Mouse (Mus musculus): ENCODE results near the gene Arpc5l. TPM values are rescaled to one million over a fixed set of nuclear protein-coding genes. Genes with fewer than 3 reads are reported as not detected.

Gene Arpc5l
- total RNA-seq, 2 experiments from 2014 or later: 88.5 to 92.8 TPM

GRCm38 (mm10) chr2:38986580-38986979 lies 18.6 kb upstream of the Arpc5l start:
- Histone ChIP-seq H3K27ac (no peak overlapping the region), H3K4me3 (no peak overlapping the region)
- no peak for TF ChIP-seq CTCF (conservative IDR thresholded peaks at IDR 0.05)
- no peak for DNase-seq (ENCODE audit: low spot score in 2 of 2)

GRCm38 (mm10) chr2:38987371-38987770 lies 17.8 kb upstream of the Arpc5l start:
- DNase-seq (ENCODE audit: low spot score in 2 of 2): no peak
- no peak overlapping the region for H3K4me3 ChIP-seq
- H3K27ac ChIP-seq: no peak overlapping the region
- TF ChIP-seq CTCF (conservative IDR thresholded peaks at IDR 0.05): no peak

GRCm38 (mm10) chr2:38987803-38988510 lies 17.2 kb upstream of the Arpc5l start:
- no peak for TF ChIP-seq CTCF (conservative IDR thresholded peaks at IDR 0.05)
- H3K4me3 ChIP-seq: no peak overlapping the region
- no peak for DNase-seq (ENCODE audit: low spot score in 2 of 2)
- H3K27ac ChIP-seq: no peak overlapping the region

GRCm38 (mm10) chr2:38988929-38989328 lies 16.2 kb upstream of the Arpc5l start:
- Histone ChIP-seq H3K4me3 (no peak overlapping the region), H3K27ac (no peak overlapping the region)
- DNase-seq (ENCODE audit: low spot score in 2 of 2): no peak
- no peak for TF ChIP-seq CTCF (conservative IDR thresholded peaks at IDR 0.05)

GRCm38 (mm10) chr2:38992004-38992403 lies 13.1 kb upstream of the Arpc5l start:
- TF ChIP-seq CTCF (conservative IDR thresholded peaks at IDR 0.05): no peak
- Histone ChIP-seq H3K27ac (no peak overlapping the region), H3K4me3 (no peak overlapping the region)
- DNase-seq (ENCODE audit: low spot score in 2 of 2): no peak

GRCm38 (mm10) chr2:38992452-38992851 lies 12.7 kb upstream of the Arpc5l start:
- DNase-seq (ENCODE audit: low spot score in 2 of 2): no peak
- H3K27ac ChIP-seq: no peak overlapping the region
- TF ChIP-seq CTCF (conservative IDR thresholded peaks at IDR 0.05): no peak
- no peak overlapping the region for H3K4me3 ChIP-seq

GRCm38 (mm10) chr2:38997386-38998374 lies 7.5 kb upstream of the Arpc5l start, which contains the start of gene Wdr38:
TSS of gene Wdr38 (plus strand) at chr2:38997476.
- peak; percentile 99 for TF ChIP-seq CTCF (conservative IDR thresholded peaks at IDR 0.05)
- peak; percentile 85 to 89 for DNase-seq (ENCODE audit: low spot score in 2 of 2)
- peak within 1 kb of the TSS; percentile 67 for H3K4me3 ChIP-seq
- peak within 1 kb of the TSS; percentile 86 for H3K27ac ChIP-seq

GRCm38 (mm10) chr2:38999381-38999780 lies 5.8 kb upstream of the Arpc5l start:
- no peak for TF ChIP-seq CTCF (conservative IDR thresholded peaks at IDR 0.05)
- no peak overlapping the region for H3K27ac ChIP-seq
- no peak for DNase-seq (ENCODE audit: low spot score in 2 of 2)

GRCm38 (mm10) chr2:38999910-39000586 lies 5.1 kb upstream of the Arpc5l start:
- DNase-seq (ENCODE audit: low spot score in 2 of 2): no peak
- H3K27ac ChIP-seq: no peak overlapping the region
- H3K4me3 ChIP-seq: no peak overlapping the region
- no peak for TF ChIP-seq CTCF (conservative IDR thresholded peaks at IDR 0.05)

More at GRCm38 (mm10) chr2:38999381-38999780, 5.8 kb upstream of the Arpc5l start:
- H3K4me3 ChIP-seq: no peak overlapping the region

GRCm38 (mm10) chr2:39000587-39000919 lies 4.6 kb upstream of the Arpc5l start:
- DNase-seq (ENCODE audit: low spot score in 2 of 2): no peak
- TF ChIP-seq CTCF (conservative IDR thresholded peaks at IDR 0.05): no peak
- H3K27ac ChIP-seq: no peak overlapping the region
- H3K4me3 ChIP-seq: no peak overlapping the region

- DNase-seq (ENCODE audit: low spot score in 2 of 2): no peak
- no peak for TF ChIP-seq CTCF (conservative IDR thresholded peaks at IDR 0.05)
- no peak overlapping the region for H3K4me3 ChIP-seq
- H3K27ac ChIP-seq: no peak overlapping the region
Observed at GRCm38 (mm10) chr2:39001866-39002265, 3.3 kb upstream of the Arpc5l start.

GRCm38 (mm10) chr2:39003106-39003505 lies 2.0 kb upstream of the Arpc5l start:
- no peak for DNase-seq (ENCODE audit: low spot score in 2 of 2)
- TF ChIP-seq CTCF (conservative IDR thresholded peaks at IDR 0.05): no peak
- H3K4me3 ChIP-seq: no peak overlapping the region
- no peak overlapping the region for H3K27ac ChIP-seq

GRCm38 (mm10) chr2:39003512-39003911 lies 1.6 kb upstream of the Arpc5l start:
- no peak for TF ChIP-seq CTCF (conservative IDR thresholded peaks at IDR 0.05)
- no peak for DNase-seq (ENCODE audit: low spot score in 2 of 2)
- H3K27ac ChIP-seq: no peak overlapping the region
- H3K4me3 ChIP-seq: no peak overlapping the region; the same call in 1 of the 2 replicates

All from layer of hippocampus, adult 2 months (tissue).